Mouse (Mus musculus) left cerebral cortex, adult 9 months (tissue): ENCODE results near the gene Mfsd2a.

Source experiments
- DNase-seq, 2 experiments: peaks; one replicate each; pipeline ENCODE4 v3.0.0; 2022; ENCODE audit warnings: low spot score in 2 of 2

The Mfsd2a gene

GRCm38 (mm10) chr4:122978850-122979249, 17.9 kb upstream of the Mfsd2a start:
- DNase-seq = no peak

- no peak for DNase-seq
These were observed 15.9 kb upstream of the Mfsd2a start for GRCm38 (mm10) chr4:122976885-122977284.

GRCm38 (mm10) chr4:122974976-122975520, 14.1 kb upstream of the Mfsd2a start:
- no peak for DNase-seq

GRCm38 (mm10) chr4:122972056-122972455, 11.1 kb upstream of the Mfsd2a start:
- DNase-seq = no peak

- no peak for DNase-seq
These were observed 10.7 kb upstream of the Mfsd2a start for GRCm38 (mm10) chr4:122971646-122972045.

- no peak for DNase-seq
These were observed 10.2 kb upstream of the Mfsd2a start for GRCm38 (mm10) chr4:122971191-122971590.

GRCm38 (mm10) chr4:122968106-122968505, 7.1 kb upstream of the Mfsd2a start:
- no peak for DNase-seq

- DNase-seq = no peak
These were observed 1.8 kb upstream of the Mfsd2a start for GRCm38 (mm10) chr4:122962751-122963150.

GRCm38 (mm10) chr4:122961589-122961988, 601 bp upstream of the Mfsd2a start:
- DNase-seq = no peak

- DNase-seq = no peak
These were observed 478 bp downstream of the Mfsd2a start for GRCm38 (mm10) chr4:122960321-122961099.

- no peak for DNase-seq
These were observed 1.2 kb downstream of the Mfsd2a start for GRCm38 (mm10) chr4:122959816-122960215.

GRCm38 (mm10) chr4:122958491-122959031, 2.4 kb downstream of the Mfsd2a start:
- peak in 1 of 2 experiments; percentile 49 for DNase-seq

- no peak for DNase-seq
These were observed 4.7 kb downstream of the Mfsd2a start for GRCm38 (mm10) chr4:122956301-122956700.

- peak; percentile 66 to 86 for DNase-seq
These were observed 5.4 kb downstream of the Mfsd2a start for GRCm38 (mm10) chr4:122955412-122956136.

- DNase-seq = no peak
These were observed 6.1 kb downstream of the Mfsd2a start for GRCm38 (mm10) chr4:122954680-122955411.

GRCm38 (mm10) chr4:122949096-122949495, 11.9 kb downstream of the Mfsd2a start:
- no peak for DNase-seq

- DNase-seq = no peak
These were observed 13.8 kb downstream of the Mfsd2a start for GRCm38 (mm10) chr4:122947223-122947622.

- no peak for DNase-seq
These were observed 16.6 kb downstream of the Mfsd2a start for GRCm38 (mm10) chr4:122944408-122944807.

GRCm38 (mm10) chr4:122939048-122939796, 21.8 kb downstream of the Mfsd2a start:
- DNase-seq = no peak

- peak in 1 of 2 experiments; percentile 33 for DNase-seq
These were observed 23.5 kb downstream of the Mfsd2a start for GRCm38 (mm10) chr4:122937489-122937888.
